Mouse (Mus musculus): ENCODE measurements around the gene Wdr60. TPM values are rescaled to one million over a fixed set of nuclear protein-coding genes. Genes with fewer than 3 reads are reported as not detected.

The Wdr60 gene
- polyA plus RNA-seq, 1 experiment, result 4.5 TPM

DNA sequence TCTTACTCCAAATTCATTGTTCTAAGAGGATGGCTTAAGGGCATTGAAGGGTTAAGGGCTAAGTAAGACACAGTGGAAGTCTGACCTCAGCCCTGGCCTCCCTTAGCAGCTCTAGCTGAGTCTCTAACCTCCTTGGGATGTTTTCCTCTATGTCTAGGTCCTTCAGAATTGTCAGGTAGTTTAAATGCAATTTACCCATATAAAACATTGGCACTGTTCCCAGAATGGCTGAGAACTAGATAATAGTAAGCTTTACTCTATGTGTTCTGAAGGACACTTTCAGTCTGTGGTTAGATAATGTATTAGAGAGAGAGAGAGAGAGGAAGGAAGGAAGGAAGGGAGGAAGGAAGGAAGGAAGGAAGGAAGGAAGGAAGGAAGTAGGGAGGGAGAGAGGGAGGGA, 80.4 kb downstream of the Wdr60 start:
- H3ac ChIP-seq (ENCODE audit: control insufficient read depth, insufficient read length), result no peak overlapping the region
- no peak overlapping the region for H3K4me2 ChIP-seq (ENCODE audit: low read depth)
- TF ChIP-seq MYOG (IDR thresholded peaks at IDR 0.05; ENCODE audit: control insufficient read depth in 1 of 3, insufficient read depth in 1 of 3, insufficient read length in 2 of 3, low read depth in 2 of 3) (no peak), TCF12 (IDR thresholded peaks at IDR 0.05; ENCODE audit: insufficient read depth, poor library complexity, severe bottlenecking) (no peak), TCF3 (IDR thresholded peaks at IDR 0.05; ENCODE audit: insufficient read length, low read depth) (no peak), POLR2AphosphoS2 (IDR thresholded peaks at IDR 0.05; ENCODE audit: insufficient read length, low read depth) (no peak), MAX (IDR thresholded peaks at IDR 0.05; ENCODE audit: low read depth) (no peak), MYOD1 (IDR thresholded peaks at IDR 0.05; ENCODE audit: control insufficient read depth in 1 of 3, insufficient read length in 2 of 3, low read depth in 2 of 3) (no peak), E2F4 (IDR thresholded peaks at IDR 0.05; ENCODE audit: insufficient read depth) (no peak), CEBPB (IDR thresholded peaks at IDR 0.05; ENCODE audit: insufficient read depth, poor library complexity, severe bottlenecking) (no peak), POLR2A (IDR thresholded peaks at IDR 0.05; ENCODE audit: insufficient read length, low read depth) (no peak), SRF (IDR thresholded peaks at IDR 0.05; ENCODE audit: control insufficient read depth, insufficient read length, low read depth) (no peak), USF1 (IDR thresholded peaks at IDR 0.05; ENCODE audit: low read depth) (no peak), REST (IDR thresholded peaks at IDR 0.05; ENCODE audit: insufficient read depth, insufficient read length) (no peak)
- H3K36me3 ChIP-seq (ENCODE audit: control insufficient read depth, insufficient read depth), result no peaks in the 10 kb centered on the region
- H3K27me3 ChIP-seq (ENCODE audit: control insufficient read depth, insufficient read depth, insufficient read length), result no peaks in the 10 kb centered on the region
- no peak overlapping the region for H3K4me3 ChIP-seq
- H3K79me2 ChIP-seq (ENCODE audit: control insufficient read depth, insufficient read depth), result no peaks in the 10 kb centered on the region

GRCm38 (mm10) chr12:116181436-116182050, 81.3 kb downstream of the Wdr60 start:
- peak overlapping the region; percentile 40 for H3K4me2 ChIP-seq (ENCODE audit: low read depth)
- no peak overlapping the region for H3ac ChIP-seq (ENCODE audit: control insufficient read depth, insufficient read length)
- no peaks in the 10 kb centered on the region for H3K36me3 ChIP-seq (ENCODE audit: control insufficient read depth, insufficient read depth)
- TF ChIP-seq TCF3 (IDR thresholded peaks at IDR 0.05; ENCODE audit: insufficient read length, low read depth) (no peak), REST (IDR thresholded peaks at IDR 0.05; ENCODE audit: insufficient read depth, insufficient read length) (no peak), POLR2AphosphoS2 (IDR thresholded peaks at IDR 0.05; ENCODE audit: insufficient read length, low read depth) (no peak), MYOD1 (IDR thresholded peaks at IDR 0.05; ENCODE audit: control insufficient read depth in 1 of 3, insufficient read length in 2 of 3, low read depth in 2 of 3) (no peak), MAX (IDR thresholded peaks at IDR 0.05; ENCODE audit: low read depth) (no peak), CEBPB (IDR thresholded peaks at IDR 0.05; ENCODE audit: insufficient read depth, poor library complexity, severe bottlenecking) (no peak), SRF (IDR thresholded peaks at IDR 0.05; ENCODE audit: control insufficient read depth, insufficient read length, low read depth) (no peak), USF1 (IDR thresholded peaks at IDR 0.05; ENCODE audit: low read depth) (no peak), E2F4 (IDR thresholded peaks at IDR 0.05; ENCODE audit: insufficient read depth) (no peak)
- H3K27me3 ChIP-seq (ENCODE audit: control insufficient read depth, insufficient read depth, insufficient read length), result no peaks in the 10 kb centered on the region
- no peak overlapping the region for H3K4me3 ChIP-seq
- H3K79me2 ChIP-seq (ENCODE audit: control insufficient read depth, insufficient read depth), result no peaks in the 10 kb centered on the region

DNA sequence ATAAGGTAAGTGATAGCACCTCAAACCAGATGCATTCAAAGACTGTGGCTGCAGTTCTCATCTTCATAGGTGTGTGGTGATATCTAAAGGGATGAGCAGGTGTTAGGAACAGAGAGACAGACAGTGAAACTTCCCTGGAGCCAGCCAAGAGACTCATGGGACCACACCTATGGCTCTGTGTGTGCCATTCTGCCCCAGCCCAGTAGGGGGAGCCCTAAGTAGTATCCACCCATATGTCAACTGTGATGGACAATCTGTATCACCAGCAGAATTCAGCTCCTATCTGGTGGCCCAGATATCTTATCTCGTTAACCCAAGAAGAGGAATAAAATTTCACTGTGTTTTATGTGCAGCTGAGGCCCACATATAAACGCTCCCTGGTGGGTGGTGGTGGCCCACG, 85.9 kb downstream of the Wdr60 start:
- Histone ChIP-seq H3K4me3 (no peak overlapping the region), H3K36me3 (ENCODE audit: control insufficient read depth, insufficient read depth) (no peaks in the 10 kb centered on the region), H3K27me3 (ENCODE audit: control insufficient read depth, insufficient read depth, insufficient read length) (no peaks in the 10 kb centered on the region), H3K79me2 (ENCODE audit: control insufficient read depth, insufficient read depth) (no peaks in the 10 kb centered on the region), H3ac (ENCODE audit: control insufficient read depth, insufficient read length) (no peak overlapping the region), H3K4me2 (ENCODE audit: low read depth) (no peak overlapping the region)
- TF ChIP-seq MAX (IDR thresholded peaks at IDR 0.05; ENCODE audit: low read depth) (no peak), CEBPB (IDR thresholded peaks at IDR 0.05; ENCODE audit: insufficient read depth, poor library complexity, severe bottlenecking) (no peak), POLR2AphosphoS2 (IDR thresholded peaks at IDR 0.05; ENCODE audit: insufficient read length, low read depth) (no peak), TCF3 (IDR thresholded peaks at IDR 0.05; ENCODE audit: insufficient read length, low read depth) (no peak), REST (IDR thresholded peaks at IDR 0.05; ENCODE audit: insufficient read depth, insufficient read length) (no peak), MYOD1 (IDR thresholded peaks at IDR 0.05; ENCODE audit: control insufficient read depth in 1 of 3, insufficient read length in 2 of 3, low read depth in 2 of 3) (no peak), MYOG (IDR thresholded peaks at IDR 0.05; ENCODE audit: control insufficient read depth in 1 of 3, insufficient read depth in 1 of 3, insufficient read length in 2 of 3, low read depth in 2 of 3) (no peak), E2F4 (IDR thresholded peaks at IDR 0.05; ENCODE audit: insufficient read depth) (no peak), USF1 (IDR thresholded peaks at IDR 0.05; ENCODE audit: low read depth) (no peak), POLR2A (IDR thresholded peaks at IDR 0.05; ENCODE audit: insufficient read length, low read depth) (no peak), TCF12 (IDR thresholded peaks at IDR 0.05; ENCODE audit: insufficient read depth, poor library complexity, severe bottlenecking) (no peak), SRF (IDR thresholded peaks at IDR 0.05; ENCODE audit: control insufficient read depth, insufficient read length, low read depth) (no peak)

DNA sequence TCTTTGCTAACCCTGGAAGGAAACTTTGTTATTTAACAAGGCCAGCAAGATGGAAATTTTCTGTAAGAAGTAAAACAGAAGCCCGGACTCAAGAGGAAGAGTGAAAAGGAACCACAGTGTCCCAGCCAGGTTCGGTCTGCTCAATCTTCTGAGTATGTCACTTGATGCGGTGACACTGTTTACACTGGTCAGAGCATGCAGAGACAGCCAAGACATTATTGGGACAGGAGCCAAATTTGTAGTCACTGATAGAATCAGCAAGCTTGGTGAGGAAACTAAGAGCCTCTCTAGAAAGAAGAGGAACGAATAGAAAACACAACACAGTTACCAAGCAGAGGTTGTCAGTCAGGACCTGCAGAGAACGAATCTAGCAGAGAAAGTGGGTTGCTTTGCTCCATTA, 93.2 kb downstream of the Wdr60 start:
- TF ChIP-seq TCF3 (IDR thresholded peaks at IDR 0.05; ENCODE audit: insufficient read length, low read depth), result no peak
- no peak for TF ChIP-seq MYOG (IDR thresholded peaks at IDR 0.05; ENCODE audit: control insufficient read depth in 1 of 3, insufficient read depth in 1 of 3, insufficient read length in 2 of 3, low read depth in 2 of 3)
- TF ChIP-seq POLR2AphosphoS2 (IDR thresholded peaks at IDR 0.05; ENCODE audit: insufficient read length, low read depth), result no peak
- no peak for TF ChIP-seq SRF (IDR thresholded peaks at IDR 0.05; ENCODE audit: control insufficient read depth, insufficient read length, low read depth)
- no peak for TF ChIP-seq E2F4 (IDR thresholded peaks at IDR 0.05; ENCODE audit: insufficient read depth)
- TF ChIP-seq POLR2A (IDR thresholded peaks at IDR 0.05; ENCODE audit: insufficient read length, low read depth), result no peak
- Histone ChIP-seq H3K4me2 (ENCODE audit: low read depth) (no peak overlapping the region), H3ac (ENCODE audit: control insufficient read depth, insufficient read length) (no peak overlapping the region), H3K27me3 (ENCODE audit: control insufficient read depth, insufficient read depth, insufficient read length) (no peaks in the 10 kb centered on the region), H3K36me3 (ENCODE audit: control insufficient read depth, insufficient read depth) (no peaks in the 10 kb centered on the region), H3K4me3 (no peak overlapping the region), H3K79me2 (ENCODE audit: control insufficient read depth, insufficient read depth) (no peaks in the 10 kb centered on the region)

- H3K79me2 ChIP-seq (ENCODE audit: control insufficient read depth, insufficient read depth), result no peaks in the 10 kb centered on the region
- peak in 1 of 3 experiments; percentile 9 for TF ChIP-seq MYOD1 (IDR thresholded peaks at IDR 0.05; ENCODE audit: control insufficient read depth in 1 of 3, insufficient read length in 2 of 3, low read depth in 2 of 3)
- no peak for TF ChIP-seq E2F4 (IDR thresholded peaks at IDR 0.05; ENCODE audit: insufficient read depth)
- TF ChIP-seq USF1 (IDR thresholded peaks at IDR 0.05; ENCODE audit: low read depth), result no peak
- no peak for TF ChIP-seq REST (IDR thresholded peaks at IDR 0.05; ENCODE audit: insufficient read depth, insufficient read length)
- no peak for TF ChIP-seq POLR2AphosphoS2 (IDR thresholded peaks at IDR 0.05; ENCODE audit: insufficient read length, low read depth)
Measured at GRCm38 (mm10) chr12:116165368-116165767, 97.5 kb downstream of the Wdr60 start.

More at GRCm38 (mm10) chr12:116165368-116165767, 97.5 kb downstream of the Wdr60 start:
- H3K27me3 ChIP-seq (ENCODE audit: control insufficient read depth, insufficient read depth, insufficient read length), result no peaks in the 10 kb centered on the region
- no peak overlapping the region for H3K4me3 ChIP-seq
- no peak overlapping the region for H3ac ChIP-seq (ENCODE audit: control insufficient read depth, insufficient read length)
- H3K4me2 ChIP-seq (ENCODE audit: low read depth), result no peak overlapping the region
- H3K36me3 ChIP-seq (ENCODE audit: control insufficient read depth, insufficient read depth), result no peaks in the 10 kb centered on the region
